Mouse (Mus musculus) MEL (cell line): ENCODE measurements around the gene Pla2r1.

Source experiments
- CHD1 ChIP-seq: IDR thresholded peaks from 2 replicates; pipeline ENCODE4 v1.6.1; 2012; ENCODE audit warnings: low read depth, mild to moderate bottlenecking, inconsistent platforms, low read length, improper control_type of control experiment
- JUND ChIP-seq: IDR thresholded peaks from 2 replicates; pipeline ENCODE4 v1.6.1; 2011; ENCODE audit warnings: low read depth, mild to moderate bottlenecking, improper control_type of control experiment, low read length
- ZNF384 ChIP-seq: IDR thresholded peaks from 2 replicates; pipeline ENCODE4 v1.6.1; 2012; ENCODE audit warnings: low read depth, mild to moderate bottlenecking, inconsistent platforms, low read length, improper control_type of control experiment

DNA sequence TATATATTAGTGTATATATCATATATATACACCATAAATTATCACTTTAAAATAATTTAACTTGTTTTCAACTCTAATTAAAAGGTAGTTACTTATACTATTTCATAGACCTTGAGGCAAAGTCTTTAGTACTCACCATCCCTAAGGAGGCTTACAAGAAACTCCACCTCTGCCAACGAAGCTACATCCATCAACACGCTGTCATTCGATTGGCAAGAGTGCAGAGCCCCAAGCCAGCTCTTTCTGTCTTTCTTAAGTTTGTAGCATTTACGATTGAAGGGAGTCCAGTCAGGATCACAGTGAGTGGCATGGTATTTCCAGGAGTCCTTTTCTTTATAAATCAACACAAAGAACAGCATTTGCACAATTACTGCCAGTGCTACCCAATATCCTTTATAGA is 49.1 kb downstream of the Pla2r1 start:
- no peak for TF ChIP-seq CHD1
- TF ChIP-seq JUND: no peak
- no peak for TF ChIP-seq ZNF384
